Mouse (Mus musculus): ENCODE results near the gene Zbtb38.

DNA sequence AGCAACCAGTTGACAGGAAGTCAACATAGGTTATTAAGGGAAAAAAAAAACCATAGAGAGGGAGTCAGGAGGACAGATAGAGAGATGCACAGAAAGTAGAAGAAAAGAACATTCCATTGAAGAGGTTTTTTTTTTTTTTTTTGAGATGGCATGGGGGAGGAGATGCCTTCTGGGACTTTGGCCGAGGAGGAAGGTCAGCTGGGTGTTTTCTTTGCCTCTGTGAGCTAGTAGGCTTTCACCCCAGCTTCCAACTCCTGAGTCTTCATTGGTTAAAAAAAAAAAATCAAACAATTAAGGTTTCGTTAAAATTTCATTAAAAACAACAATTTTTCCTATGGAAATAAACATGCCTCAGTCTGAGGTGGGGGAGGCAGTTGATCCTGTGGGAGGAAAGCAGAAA, 92.8 kb downstream of the Zbtb38 start:
- TF ChIP-seq CTCF (IDR thresholded peaks at IDR 0.05; ENCODE audit: low read depth, low read length) = no peak
- TF ChIP-seq GATA1 (IDR thresholded peaks at IDR 0.05; ENCODE audit: borderline replicate concordance, low read length) = no peak
